Mouse (Mus musculus): Measurements from ENCODE around the gene Krt78. TPM values are rescaled to one million over a fixed set of nuclear protein-coding genes. Genes with fewer than 3 reads are reported as not detected.

Krt78 gene
- polyA plus RNA-seq, 1 experiment from 2014 or later = not detected

- WGBS = 19% methylated on average over 5 of the region's 5 CpGs
- Histone ChIP-seq H3K9ac (ENCODE audit: low read depth, low read length) (no peak overlapping the region; the same call in 1 of the 2 replicates), H3K27me3 (ENCODE audit: control insufficient read depth, insufficient read depth, low read length) (no peaks in the 10 kb centered on the region), H3K36me3 (ENCODE audit: control insufficient read depth, insufficient read depth, low read length) (no peaks in the 10 kb centered on the region), H3K27ac (ENCODE audit: low read depth, low read length) (peak overlapping the region; percentile 92), H3K4me1 (ENCODE audit: control insufficient read depth, insufficient read depth, low read length) (peaks cover 32% of the 10 kb centered on the region), H3K4me2 (replicated peaks; ENCODE audit: low read depth, low read length) (no peak overlapping the region), H3K9me3 (ENCODE audit: control insufficient read depth, low read length) (no peaks in the 10 kb centered on the region), H3K4me3 (ENCODE audit: low read length) (no peak overlapping the region)
- ATAC-seq (ENCODE audit: low FRiP score, low TSS enrichment) = no peak; the same call in 1 of the 2 replicates
Measured at GRCm38 (mm10) chr15:101976023-101976422, 21.9 kb upstream of the Krt78 start.

- Histone ChIP-seq H3K27ac (ENCODE audit: low read depth, low read length) (peak overlapping the region; percentile 27; the same call in 1 of the 2 replicates), H3K4me1 (ENCODE audit: control insufficient read depth, insufficient read depth, low read length) (peaks cover 32% of the 10 kb centered on the region), H3K9me3 (ENCODE audit: control insufficient read depth, low read length) (no peaks in the 10 kb centered on the region), H3K36me3 (ENCODE audit: control insufficient read depth, insufficient read depth, low read length) (no peaks in the 10 kb centered on the region), H3K9ac (ENCODE audit: low read depth, low read length) (no peak overlapping the region), H3K4me2 (replicated peaks; ENCODE audit: low read depth, low read length) (no peak overlapping the region), H3K27me3 (ENCODE audit: control insufficient read depth, insufficient read depth, low read length) (no peaks in the 10 kb centered on the region), H3K4me3 (ENCODE audit: low read length) (no peak overlapping the region)
- 64% methylated on average over 16 of the region's 16 CpGs for WGBS
- no peak for ATAC-seq (ENCODE audit: low FRiP score, low TSS enrichment)
Measured at GRCm38 (mm10) chr15:101974083-101974845, 20.2 kb upstream of the Krt78 start.

GRCm38 (mm10) chr15:101973414-101974077, 19.5 kb upstream of the Krt78 start:
- WGBS = 15% methylated on average over 15 of the region's 15 CpGs

GRCm38 (mm10) chr15:101970536-101970935, 16.4 kb upstream of the Krt78 start:
- no peaks in the 10 kb centered on the region for H3K27me3 ChIP-seq (ENCODE audit: control insufficient read depth, insufficient read depth, low read length)
- WGBS = 9% methylated on average over 4 of the region's 6 CpGs
- H3K4me2 ChIP-seq (replicated peaks; ENCODE audit: low read depth, low read length) = no peak overlapping the region
- H3K4me1 ChIP-seq (ENCODE audit: control insufficient read depth, insufficient read depth, low read length) = peaks cover 8% of the 10 kb centered on the region; the same call in 1 of the 2 replicates
- no peaks in the 10 kb centered on the region for H3K9me3 ChIP-seq (ENCODE audit: control insufficient read depth, low read length)
- H3K36me3 ChIP-seq (ENCODE audit: control insufficient read depth, insufficient read depth, low read length) = no peaks in the 10 kb centered on the region
- ATAC-seq (ENCODE audit: low FRiP score, low TSS enrichment) = no peak
- no peak overlapping the region for H3K4me3 ChIP-seq (ENCODE audit: low read length)
- H3K9ac ChIP-seq (ENCODE audit: low read depth, low read length) = no peak overlapping the region
- no peak overlapping the region for H3K27ac ChIP-seq (ENCODE audit: low read depth, low read length)

More at GRCm38 (mm10) chr15:101973414-101974077, 19.5 kb upstream of the Krt78 start:
- peaks cover 32% of the 10 kb centered on the region for H3K4me1 ChIP-seq (ENCODE audit: control insufficient read depth, insufficient read depth, low read length)
- no peak overlapping the region for H3K4me3 ChIP-seq (ENCODE audit: low read length)
- no peak overlapping the region for H3K27ac ChIP-seq (ENCODE audit: low read depth, low read length)
- no peak overlapping the region for H3K4me2 ChIP-seq (replicated peaks; ENCODE audit: low read depth, low read length)
- no peaks in the 10 kb centered on the region for H3K9me3 ChIP-seq (ENCODE audit: control insufficient read depth, low read length)
- no peaks in the 10 kb centered on the region for H3K27me3 ChIP-seq (ENCODE audit: control insufficient read depth, insufficient read depth, low read length)
- ATAC-seq (ENCODE audit: low FRiP score, low TSS enrichment) = no peak
- no peaks in the 10 kb centered on the region for H3K36me3 ChIP-seq (ENCODE audit: control insufficient read depth, insufficient read depth, low read length)
- no peak overlapping the region for H3K9ac ChIP-seq (ENCODE audit: low read depth, low read length)

- H3K9ac ChIP-seq (ENCODE audit: low read depth, low read length) = no peak overlapping the region
- H3K27me3 ChIP-seq (ENCODE audit: control insufficient read depth, insufficient read depth, low read length) = no peaks in the 10 kb centered on the region
- no peaks in the 10 kb centered on the region for H3K36me3 ChIP-seq (ENCODE audit: control insufficient read depth, insufficient read depth, low read length)
- WGBS = 78% methylated on average over 8 of the region's 8 CpGs
- H3K4me2 ChIP-seq (replicated peaks; ENCODE audit: low read depth, low read length) = no peak overlapping the region
- ATAC-seq (ENCODE audit: low FRiP score, low TSS enrichment) = no peak
- no peaks in the 10 kb centered on the region for H3K4me1 ChIP-seq (ENCODE audit: control insufficient read depth, insufficient read depth, low read length)
- no peaks in the 10 kb centered on the region for H3K9me3 ChIP-seq (ENCODE audit: control insufficient read depth, low read length)
- no peak overlapping the region for H3K27ac ChIP-seq (ENCODE audit: low read depth, low read length)
- no peak overlapping the region for H3K4me3 ChIP-seq (ENCODE audit: low read length)
Measured at GRCm38 (mm10) chr15:101966808-101967207, 12.7 kb upstream of the Krt78 start.

- no peak overlapping the region for H3K9ac ChIP-seq (ENCODE audit: low read depth, low read length)
- no peaks in the 10 kb centered on the region for H3K36me3 ChIP-seq (ENCODE audit: control insufficient read depth, insufficient read depth, low read length)
- H3K4me3 ChIP-seq (ENCODE audit: low read length) = no peak overlapping the region
- WGBS = 78% methylated on average over 3 of the region's 3 CpGs
- H3K27me3 ChIP-seq (ENCODE audit: control insufficient read depth, insufficient read depth, low read length) = peaks cover 3% of the 10 kb centered on the region; the same call in 1 of the 2 replicates
- no peak overlapping the region for H3K27ac ChIP-seq (ENCODE audit: low read depth, low read length)
- H3K4me1 ChIP-seq (ENCODE audit: control insufficient read depth, insufficient read depth, low read length) = no peaks in the 10 kb centered on the region
- no peak overlapping the region for H3K4me2 ChIP-seq (replicated peaks; ENCODE audit: low read depth, low read length)
- no peak for ATAC-seq (ENCODE audit: low FRiP score, low TSS enrichment)
- H3K9me3 ChIP-seq (ENCODE audit: control insufficient read depth, low read length) = no peaks in the 10 kb centered on the region
Measured at GRCm38 (mm10) chr15:101958891-101959290, 4.8 kb upstream of the Krt78 start.

GRCm38 (mm10) chr15:101952733-101953474, 1.2 kb downstream of the Krt78 start:
- H3K4me2 ChIP-seq (replicated peaks; ENCODE audit: low read depth, low read length) = no peak overlapping the region
- no peak overlapping the region for H3K9ac ChIP-seq (ENCODE audit: low read depth, low read length)
- H3K36me3 ChIP-seq (ENCODE audit: control insufficient read depth, insufficient read depth, low read length) = no peaks in the 10 kb centered on the region
- ATAC-seq (ENCODE audit: low FRiP score, low TSS enrichment) = no peak
- H3K4me1 ChIP-seq (ENCODE audit: control insufficient read depth, insufficient read depth, low read length) = no peaks in the 10 kb centered on the region
- no peak overlapping the region for H3K27ac ChIP-seq (ENCODE audit: low read depth, low read length)
- no peak overlapping the region for H3K4me3 ChIP-seq (ENCODE audit: low read length)
- H3K9me3 ChIP-seq (ENCODE audit: control insufficient read depth, low read length) = no peaks in the 10 kb centered on the region
- 87% methylated on average over 7 of the region's 7 CpGs for WGBS
- H3K27me3 ChIP-seq (ENCODE audit: control insufficient read depth, insufficient read depth, low read length) = peaks cover 3% of the 10 kb centered on the region; the same call in 1 of the 2 replicates

GRCm38 (mm10) chr15:101945430-101945829, 8.7 kb downstream of the Krt78 start:
- no peaks in the 10 kb centered on the region for H3K27me3 ChIP-seq (ENCODE audit: control insufficient read depth, insufficient read depth, low read length)
- no peak for ATAC-seq (ENCODE audit: low FRiP score, low TSS enrichment)
- H3K4me3 ChIP-seq (ENCODE audit: low read length) = no peak overlapping the region
- H3K4me1 ChIP-seq (ENCODE audit: control insufficient read depth, insufficient read depth, low read length) = peaks cover 12% of the 10 kb centered on the region; the same call in 1 of the 2 replicates
- H3K9me3 ChIP-seq (ENCODE audit: control insufficient read depth, low read length) = no peaks in the 10 kb centered on the region
- WGBS = 100% methylated on average over 1 of the region's 1 CpGs
- no peaks in the 10 kb centered on the region for H3K36me3 ChIP-seq (ENCODE audit: control insufficient read depth, insufficient read depth, low read length)
- H3K9ac ChIP-seq (ENCODE audit: low read depth, low read length) = no peak overlapping the region
- H3K27ac ChIP-seq (ENCODE audit: low read depth, low read length) = no peak overlapping the region
- H3K4me2 ChIP-seq (replicated peaks; ENCODE audit: low read depth, low read length) = no peak overlapping the region

Measured in kidney, embryonic 14.5 days (tissue).